Mouse (Mus musculus): Measurements from ENCODE around the gene Rab6a.

Gene Rab6a

GRCm38 (mm10) chr7:100624538-100624937, 17.3 kb downstream of the Rab6a start:
- DNase-seq: peak; percentile 33 to 63

DNA sequence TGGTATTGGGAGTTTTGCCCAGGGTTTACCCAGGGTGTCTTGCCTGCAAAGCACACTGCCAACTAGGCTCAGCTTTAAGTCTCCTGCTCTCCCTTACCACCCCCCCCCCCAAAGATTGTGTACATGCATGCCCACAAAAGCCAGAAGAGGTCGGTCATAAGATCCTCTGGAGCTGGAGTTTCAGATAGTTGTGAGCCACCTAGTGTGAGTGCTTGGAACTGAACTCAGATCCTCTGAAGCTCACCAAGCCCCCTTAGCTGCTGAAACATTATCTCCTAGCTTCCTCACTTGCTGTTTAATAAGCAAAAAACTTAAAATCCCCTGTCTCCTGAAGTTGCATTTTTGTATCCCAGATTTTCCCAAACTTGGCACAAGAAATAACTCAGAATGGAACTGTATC, 30.4 kb downstream of the Rab6a start:
- peak; percentile 49 to 51 for DNase-seq

DNA sequence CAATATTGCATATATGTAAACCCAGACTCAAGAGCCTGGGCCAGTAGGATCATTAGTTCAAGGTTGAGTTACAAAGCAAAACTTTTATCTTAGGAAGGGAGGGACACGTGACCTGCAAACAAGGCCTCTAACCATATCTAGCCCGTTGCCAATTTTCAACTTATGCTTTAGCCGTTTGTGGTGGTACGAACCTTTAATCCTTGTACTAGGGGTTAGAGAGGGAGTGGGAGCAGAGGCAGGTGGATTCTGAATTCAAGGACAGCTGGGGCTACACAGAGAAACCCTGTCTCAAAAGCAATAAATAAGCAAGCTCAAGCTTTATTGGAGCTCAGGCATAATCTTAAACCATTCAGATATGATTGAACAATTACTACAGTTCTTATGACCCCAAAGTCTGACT, 35.2 kb downstream of the Rab6a start:
- no peak for DNase-seq

GRCm38 (mm10) chr7:100645147-100645546, 37.9 kb downstream of the Rab6a start:
- DNase-seq: peak; percentile 81 to 84

DNA sequence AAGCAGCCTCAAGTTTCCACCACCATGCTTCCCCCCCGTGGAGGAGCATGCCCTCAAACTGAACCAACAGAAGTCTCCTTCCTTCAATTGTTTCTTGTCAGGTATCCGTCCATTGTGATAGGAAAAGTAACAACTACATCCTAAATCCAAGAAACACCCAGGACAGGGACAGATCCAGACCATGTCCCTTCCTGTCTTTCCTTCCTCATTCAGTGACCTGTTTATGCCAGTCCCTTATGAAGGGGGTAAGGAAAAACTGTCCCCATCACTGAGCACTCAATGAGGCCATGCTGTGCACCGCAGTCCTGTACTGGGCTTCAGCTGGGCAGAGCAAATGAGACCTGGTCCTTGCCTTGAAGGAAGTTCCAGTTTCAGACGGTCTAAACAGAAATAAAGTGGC, 41.9 kb downstream of the Rab6a start:
- no peak for DNase-seq

- DNase-seq: no peak
These were observed 42.6 kb downstream of the Rab6a start for GRCm38 (mm10) chr7:100649826-100650225.

DNA sequence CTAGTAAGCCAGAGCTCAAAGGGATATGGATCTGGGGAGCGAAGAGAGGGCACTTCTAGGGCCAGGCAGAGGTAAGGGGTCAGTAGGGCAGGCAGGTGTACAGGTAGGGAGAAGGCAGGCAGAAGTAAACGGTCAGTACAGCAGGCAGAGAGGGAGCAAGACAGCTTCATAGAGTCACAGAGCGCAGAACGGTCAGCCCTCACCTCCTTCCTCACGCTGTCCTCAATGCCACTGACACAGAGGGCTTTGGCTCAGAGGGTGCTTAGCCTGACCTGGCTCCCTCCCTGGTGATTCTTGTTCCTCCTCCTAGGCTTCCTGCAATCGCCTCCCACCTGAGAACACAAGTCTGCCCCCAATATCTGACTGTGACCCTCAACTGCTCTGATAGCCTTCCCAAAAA, 43.2 kb downstream of the Rab6a start:
- no peak for DNase-seq

DNA sequence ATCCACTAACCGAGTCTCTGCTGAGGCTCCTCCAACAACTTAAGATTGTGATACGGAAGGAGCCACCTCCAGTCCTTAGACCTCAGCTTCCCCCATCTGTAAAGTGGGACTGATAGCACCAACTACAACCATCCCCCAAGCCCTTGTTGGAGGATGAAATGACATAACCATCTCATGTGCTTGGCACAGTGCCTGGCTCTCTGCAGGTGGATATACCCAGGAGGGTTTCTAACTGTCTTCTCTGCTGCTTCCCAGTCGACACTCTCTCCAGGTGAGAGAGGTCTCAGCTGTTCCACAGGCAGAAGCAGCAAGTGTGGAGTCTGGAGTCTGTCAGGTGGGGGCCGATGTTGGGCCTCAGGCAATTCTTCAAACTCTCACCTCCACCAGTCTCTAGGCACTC, 43.8 kb downstream of the Rab6a start:
- DNase-seq: no peak

DNA sequence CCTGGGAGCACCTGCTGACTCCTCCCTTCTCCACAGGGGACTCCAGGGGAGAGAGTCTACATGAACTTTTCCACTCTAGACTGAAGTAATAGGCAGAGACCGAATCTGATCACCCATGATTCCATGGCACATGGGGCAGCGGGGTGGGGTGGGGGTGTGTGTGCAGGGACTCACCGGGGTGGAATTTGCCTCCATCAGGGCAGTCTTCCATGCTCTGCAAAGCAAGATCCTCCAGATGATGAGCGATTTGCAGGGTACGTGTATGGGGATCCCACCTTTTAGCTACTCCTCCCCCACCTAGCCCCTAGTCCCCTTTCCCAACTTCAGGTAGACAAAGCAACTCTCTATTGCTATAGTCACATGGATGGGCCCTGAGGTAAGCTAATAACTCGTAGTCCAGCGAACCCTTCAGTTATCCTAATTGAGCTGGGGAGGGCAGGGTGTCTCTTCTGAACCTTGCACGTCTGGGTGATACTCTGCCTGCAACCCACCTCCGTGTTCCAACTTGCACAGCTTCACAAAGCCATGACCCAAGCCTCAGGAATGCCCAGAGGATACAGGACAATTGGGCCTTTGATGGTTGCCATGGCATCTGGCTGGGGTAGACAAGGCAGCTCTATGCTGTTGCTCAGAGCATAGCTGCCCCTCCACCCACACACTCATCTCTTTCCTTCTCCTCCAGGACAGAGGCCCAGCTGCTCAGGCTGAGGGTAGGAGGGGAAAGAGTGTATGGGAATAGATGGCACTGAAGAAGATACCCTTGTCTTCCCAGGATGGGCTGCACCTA, 46.5 kb downstream of the Rab6a start:
- DNase-seq: no peak

DNA sequence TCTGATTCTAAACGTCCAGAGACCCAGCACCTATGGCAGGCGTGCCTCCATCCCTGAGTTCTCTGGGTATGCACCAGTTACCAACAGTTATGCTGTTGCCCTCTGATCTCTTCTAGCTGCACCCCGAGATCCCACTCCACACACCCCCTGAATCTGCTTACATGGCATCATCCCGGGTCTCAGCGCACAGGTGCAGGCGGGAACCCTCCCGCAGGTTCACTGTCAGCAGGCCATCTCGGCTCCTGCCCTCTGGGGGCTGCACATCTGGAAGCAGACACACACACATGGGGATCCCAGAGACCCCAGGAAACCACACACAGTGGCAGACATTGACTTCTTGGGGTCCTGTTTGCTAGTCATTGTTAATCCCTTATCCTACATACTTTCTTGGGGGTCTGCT, 47.2 kb downstream of the Rab6a start:
- DNase-seq: no peak

DNA sequence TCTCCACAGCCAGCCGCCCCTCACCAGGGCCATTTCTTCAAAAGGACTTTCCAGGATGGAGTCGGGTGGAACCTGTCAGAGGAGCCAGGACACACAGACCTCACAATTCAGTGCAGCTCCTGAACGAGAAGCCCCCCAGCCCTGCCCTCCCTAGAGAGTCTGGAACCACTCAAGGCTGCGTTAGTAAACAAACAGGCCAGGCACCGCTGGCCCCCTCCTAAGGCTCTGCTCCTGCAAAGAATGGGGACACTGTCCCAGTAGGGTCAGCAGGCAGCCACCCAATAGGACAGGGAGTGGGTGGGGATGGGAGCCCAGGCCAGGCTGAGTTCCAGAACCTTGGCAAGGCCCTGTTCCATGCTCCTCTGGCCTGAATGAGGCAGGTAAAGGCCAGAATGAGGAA, 49.5 kb downstream of the Rab6a start:
- no peak for DNase-seq

DNA sequence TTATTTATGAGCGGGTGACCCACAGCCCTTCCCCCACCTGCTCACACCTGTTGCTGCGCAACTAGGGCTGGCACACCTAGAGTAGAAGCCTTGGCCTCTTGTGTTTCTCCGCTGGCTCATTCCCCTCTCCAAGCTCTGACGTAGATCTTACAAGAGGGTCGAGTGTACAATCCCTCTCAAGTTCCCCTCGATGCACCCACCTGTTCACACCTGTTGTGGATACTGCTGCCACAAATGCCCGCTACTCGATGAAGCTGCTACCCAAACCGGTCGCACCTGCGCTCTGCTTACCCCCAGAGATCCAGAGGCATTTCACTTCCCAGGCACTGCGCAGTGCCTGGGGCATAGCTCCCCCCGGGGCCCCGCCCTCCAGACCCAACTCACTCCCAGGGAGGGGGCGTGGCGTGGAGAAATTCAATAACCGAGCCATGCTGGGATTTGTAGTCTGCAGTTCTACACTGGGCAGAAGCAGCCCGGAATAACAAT, 50.9 kb downstream of the Rab6a start:
- peak; percentile 69 to 80 for DNase-seq

- DNase-seq: no peak
These were observed 54.1 kb downstream of the Rab6a start for GRCm38 (mm10) chr7:100661264-100661663.

DNA sequence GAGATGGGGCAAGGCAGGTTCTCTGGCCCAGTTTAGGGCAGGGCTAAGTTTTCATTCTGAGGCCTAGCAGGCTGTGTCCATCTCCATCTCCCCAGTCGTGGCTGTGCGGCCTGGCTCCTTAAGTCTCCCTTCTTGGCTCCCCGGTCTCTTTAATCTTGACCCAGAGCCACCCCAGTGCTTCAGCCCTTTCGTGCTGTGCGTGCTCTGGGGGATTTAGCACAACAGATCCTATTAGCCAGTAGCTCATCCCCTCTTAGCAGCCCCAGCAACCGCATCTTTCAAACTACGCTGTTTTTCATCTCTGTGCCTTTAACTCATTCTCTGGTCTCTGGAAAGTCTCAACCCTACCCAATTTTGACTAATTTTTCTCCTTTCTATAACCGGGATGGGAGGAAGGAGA, 55.0 kb downstream of the Rab6a start, which contains the start of gene Plekhb1:
Gene Plekhb1, minus strand, starts transcription at position 184 of the 400 bp plus-strand sequence.
- DNase-seq: no peak

DNA sequence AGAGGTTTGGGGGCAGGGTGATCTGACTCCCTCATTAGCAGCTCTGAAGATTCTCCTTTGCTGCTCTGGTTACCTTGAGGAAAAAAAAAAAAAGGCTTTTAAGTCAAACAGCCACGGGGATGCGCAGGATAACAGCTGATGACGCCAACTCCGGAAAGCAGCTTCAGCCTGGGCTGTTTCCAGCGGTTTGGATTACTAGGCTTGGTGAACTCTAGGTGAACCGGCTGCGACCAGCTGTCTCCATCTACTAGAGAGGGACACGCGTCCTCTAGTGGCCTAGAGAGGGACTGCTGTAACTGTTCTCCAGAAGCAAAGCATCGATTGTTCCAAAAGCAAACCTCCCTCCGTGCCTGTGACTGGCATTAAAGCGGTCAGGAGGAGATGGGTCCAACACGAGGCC, 56.0 kb downstream of the Rab6a start:
- DNase-seq: peak; percentile 98

DNA sequence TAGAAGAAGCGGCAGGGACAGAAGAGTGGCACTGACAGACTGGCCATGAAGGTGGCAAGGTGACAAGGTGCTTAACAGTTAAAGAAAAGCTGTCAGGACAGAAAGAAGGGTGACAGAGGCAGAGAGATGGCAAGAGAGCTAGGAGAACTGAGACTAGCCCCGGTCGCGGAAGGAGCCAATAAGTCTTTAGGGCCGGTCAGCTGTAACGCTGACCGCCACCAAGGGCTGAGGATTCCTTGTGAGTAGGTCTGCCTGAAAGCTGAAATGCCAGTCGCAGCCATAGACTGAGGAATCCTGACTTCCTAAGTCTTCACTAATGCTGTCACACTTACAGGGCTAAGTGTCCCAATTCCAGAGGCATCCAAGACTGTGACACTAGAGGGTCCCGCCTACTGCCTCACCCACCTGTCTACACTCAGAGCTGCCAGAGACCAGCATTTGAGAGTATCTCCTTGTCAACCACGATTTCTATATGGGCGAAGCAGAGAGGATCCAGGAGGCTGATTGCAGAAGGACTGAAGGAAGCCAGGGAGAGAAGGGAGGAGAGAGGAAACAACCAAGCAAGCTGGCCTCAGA, 56.6 kb downstream of the Rab6a start:
- DNase-seq: no peak

DNA sequence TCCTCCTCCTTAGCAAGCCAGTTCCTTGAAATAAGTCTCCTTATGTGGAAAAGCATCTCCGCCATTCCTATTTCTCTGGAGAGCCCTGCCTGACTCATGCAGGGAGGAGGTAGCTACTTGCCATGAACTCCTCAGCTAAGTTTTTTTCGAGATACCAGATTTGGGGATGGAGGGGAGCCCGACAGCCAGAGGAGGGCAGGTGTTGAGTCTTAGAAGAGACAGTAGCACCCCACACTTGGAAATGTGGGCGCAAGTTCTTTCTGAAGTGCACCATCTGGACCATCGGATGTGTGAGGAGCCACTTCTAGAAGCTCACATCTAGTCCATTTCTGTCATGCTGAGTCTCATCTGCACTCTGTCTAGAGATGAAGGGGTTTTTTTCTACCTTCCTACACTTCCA, 63.4 kb downstream of the Rab6a start:
- no peak for DNase-seq

DNA sequence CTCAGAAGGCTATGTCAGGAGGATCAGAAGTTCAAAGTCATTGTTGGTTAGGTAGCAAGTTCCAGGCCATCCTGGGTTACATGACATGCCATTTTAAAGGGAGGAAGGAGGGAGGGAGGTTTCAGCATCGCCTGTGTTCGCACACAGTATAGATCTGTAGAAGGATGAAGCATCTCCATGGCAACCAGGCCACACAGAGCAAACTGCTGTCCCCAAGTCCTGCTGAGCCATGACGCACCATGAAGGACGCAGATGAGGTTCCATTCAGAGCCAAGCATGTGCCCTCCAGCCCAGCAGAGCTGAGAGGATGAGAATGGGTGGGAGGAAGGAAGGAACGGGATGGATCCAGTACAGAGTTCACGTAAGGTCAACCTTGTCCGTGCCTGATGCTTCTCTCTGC, 66.2 kb downstream of the Rab6a start:
- DNase-seq: no peak

GRCm38 (mm10) chr7:100674941-100675340, 67.7 kb downstream of the Rab6a start:
- no peak for DNase-seq

GRCm38 (mm10) chr7:100678052-100678451, 70.8 kb downstream of the Rab6a start:
- no peak for DNase-seq

DNA sequence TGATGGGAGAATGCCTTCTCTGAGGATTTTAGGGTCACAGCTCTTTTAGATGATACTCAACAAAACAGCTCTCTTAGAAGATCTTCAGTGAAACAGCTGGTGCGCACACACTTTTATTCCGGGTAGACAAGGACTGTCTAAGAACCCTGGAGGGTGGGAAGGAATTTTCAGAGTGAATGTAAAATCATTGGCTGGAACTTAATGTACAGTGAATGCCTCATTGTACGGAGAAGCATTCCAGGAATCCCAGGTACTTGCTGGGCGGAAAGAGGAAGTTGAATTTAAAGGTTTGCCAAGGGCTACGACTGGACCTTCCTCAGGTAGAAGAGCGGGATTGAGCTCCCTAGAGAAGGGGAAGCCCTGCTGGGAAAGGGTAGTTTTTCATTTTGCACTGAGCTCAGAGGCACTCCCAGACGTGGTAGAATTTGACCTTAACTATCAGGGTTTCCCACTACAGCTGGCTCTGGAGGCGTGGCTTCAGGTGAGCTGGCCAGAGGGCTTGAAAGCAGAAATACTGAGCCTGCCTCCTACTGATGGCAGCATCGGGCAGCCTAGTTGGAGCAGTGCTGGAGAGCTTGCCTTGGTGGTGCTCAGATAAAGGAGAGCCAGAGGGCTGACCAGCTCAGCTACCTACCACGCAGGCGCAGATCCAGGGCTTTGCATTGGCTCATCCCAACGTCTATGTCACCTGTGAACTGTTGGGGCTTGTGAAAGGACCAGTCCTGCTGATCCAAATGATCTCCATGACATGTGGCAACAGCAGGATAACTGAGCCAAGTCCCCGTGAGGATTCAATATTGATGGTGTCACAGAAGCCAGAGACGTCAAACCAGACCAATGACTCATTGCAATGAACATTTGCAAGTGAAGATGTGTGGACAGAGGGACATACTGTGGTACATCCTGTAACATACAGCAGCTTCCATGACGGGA, 72.0 kb downstream of the Rab6a start:
- DNase-seq: peak; percentile 15 to 19

DNA sequence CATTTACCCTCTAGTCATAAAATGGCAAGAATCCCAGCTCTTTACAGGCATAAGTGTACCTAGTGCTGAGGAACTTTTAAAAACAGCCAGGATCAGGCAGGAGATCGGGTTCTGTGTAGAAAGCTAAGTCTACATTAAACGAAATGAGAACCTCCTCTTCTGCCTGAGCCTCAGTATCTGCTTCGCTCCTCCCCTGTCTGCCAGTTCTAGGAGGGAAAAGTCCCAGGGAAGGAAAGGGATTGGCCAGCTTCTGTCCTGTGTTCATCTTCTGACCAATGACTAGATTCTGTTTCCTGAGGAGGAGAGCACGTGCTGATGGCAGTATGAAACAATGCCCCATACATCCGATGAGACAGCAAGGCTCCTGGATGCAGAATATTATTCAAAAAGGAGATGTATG, 73.9 kb downstream of the Rab6a start:
- no peak for DNase-seq

GRCm38 (mm10) chr7:100683241-100683640, 76.0 kb downstream of the Rab6a start:
- DNase-seq: no peak

Measured in kidney, postnatal 4 days (tissue).